Mouse (Mus musculus) heart, embryonic 15.5 days (tissue): ENCODE results near the gene Atp13a3. TPM values are rescaled to one million over a fixed set of nuclear protein-coding genes. Genes with fewer than 3 reads are reported as not detected.

Experiments used
- ATAC-seq: fragments of 200-750 bp; cut with Nextera tagmentation; replicated peaks from 2 replicates; pipeline ENCODE4 v1.8.0; 2017; ENCODE audit warnings: low read depth, moderate TSS enrichment; ENCODE audit not compliant: insufficient number of reproducible peaks, insufficient read depth, low FRiP score
- H3K27ac ChIP-seq: fragments of 300-500 bp; sonication (generic); 2 replicates; pipeline ENCODE4 v1.5.1; 2015; ENCODE audit warnings: mild to moderate bottlenecking, inconsistent platforms
- H3K27me3 ChIP-seq: fragments of 300-500 bp; sonication (generic); 2 replicates; pipeline ENCODE4 v1.6.1; 2015; ENCODE audit warnings: inconsistent platforms
- H3K36me3 ChIP-seq: fragments of 300-500 bp; sonication (generic); 2 replicates; pipeline ENCODE4 v1.6.1; 2015; ENCODE audit warnings: mild to moderate bottlenecking, inconsistent platforms
- H3K4me1 ChIP-seq: fragments of 300-500 bp; sonication (generic); replicated peaks from 2 replicates; pipeline ENCODE4 v1.6.1; 2015; ENCODE audit warnings: inconsistent platforms
- H3K4me2 ChIP-seq: fragments of 300-500 bp; sonication (generic); 2 replicates; pipeline ENCODE4 v1.6.1; 2015; ENCODE audit warnings: inconsistent platforms, mild to moderate bottlenecking, moderate library complexity
- H3K4me3 ChIP-seq: fragments of 300-500 bp; sonication (generic); 2 replicates; pipeline ENCODE4 v1.5.1; 2015; ENCODE audit warnings: mild to moderate bottlenecking, inconsistent platforms
- H3K9ac ChIP-seq: fragments of 300-500 bp; sonication (generic); 2 replicates; pipeline ENCODE4 v1.6.1; 2015; ENCODE audit warnings: mild to moderate bottlenecking, inconsistent platforms
- H3K9me3 ChIP-seq: fragments of 300-500 bp; sonication (generic); replicated peaks from 2 replicates; pipeline ENCODE4 v1.6.1; 2016; ENCODE audit warnings: inconsistent platforms
- WGBS: fragments of 180-500 bp; shearing (Covaris S2); methylation state at CpG from one replicate; pipeline ENCODE4 v1.1.7; 2015; ENCODE audit warnings: mixed read lengths; 5-methylcytosine and 5-hydroxymethylcytosine counted together
- polyA plus RNA-seq: library from polyadenylated mRNA; unstranded; fragments of >200 nt; fragmentation: Nextera tagmentation; extraction: Ambion mirVana; gene quantifications from 2 replicates; pipeline ENCODE4 v1.2.1, GENCODE M21; 2015

The Atp13a3 gene
- polyA plus RNA-seq, 1 experiment from 2014 or later = 8.4 TPM

GRCm38 (mm10) chr16:30436276-30436675 lies 30.5 kb upstream of the Atp13a3 start:
- no peak overlapping the region for H3K4me2 ChIP-seq
- H3K9me3 ChIP-seq = no peaks in the 10 kb centered on the region
- no peak overlapping the region for H3K9ac ChIP-seq
- H3K27me3 ChIP-seq = no peaks in the 10 kb centered on the region
- peaks cover 16% of the 10 kb centered on the region for H3K4me1 ChIP-seq
- no peaks in the 10 kb centered on the region for H3K36me3 ChIP-seq
- ATAC-seq = no peak
- WGBS = 87% methylated on average over 7 of the region's 7 CpGs
- no peak overlapping the region for H3K27ac ChIP-seq
- no peak overlapping the region for H3K4me3 ChIP-seq

GRCm38 (mm10) chr16:30435393-30435792 lies 29.6 kb upstream of the Atp13a3 start:
- no peak overlapping the region for H3K4me2 ChIP-seq
- peaks cover 16% of the 10 kb centered on the region for H3K4me1 ChIP-seq
- H3K4me3 ChIP-seq = no peak overlapping the region
- no peaks in the 10 kb centered on the region for H3K36me3 ChIP-seq
- no peak overlapping the region; the same call in 1 of the 2 replicates for H3K27ac ChIP-seq
- 17% methylated on average over 4 of the region's 4 CpGs for WGBS
- no peak for ATAC-seq
- H3K27me3 ChIP-seq = no peaks in the 10 kb centered on the region
- no peak overlapping the region for H3K9ac ChIP-seq
- H3K9me3 ChIP-seq = no peaks in the 10 kb centered on the region

GRCm38 (mm10) chr16:30433148-30433547 lies 27.4 kb upstream of the Atp13a3 start:
- 87% methylated on average over 3 of the region's 3 CpGs for WGBS
- H3K36me3 ChIP-seq = no peaks in the 10 kb centered on the region
- no peak overlapping the region for H3K9ac ChIP-seq
- no peaks in the 10 kb centered on the region for H3K27me3 ChIP-seq
- ATAC-seq = no peak
- no peak overlapping the region for H3K4me2 ChIP-seq
- peaks cover 10% of the 10 kb centered on the region for H3K4me1 ChIP-seq
- H3K4me3 ChIP-seq = no peak overlapping the region
- no peaks in the 10 kb centered on the region for H3K9me3 ChIP-seq
- H3K27ac ChIP-seq = no peak overlapping the region

GRCm38 (mm10) chr16:30432111-30432510 lies 26.3 kb upstream of the Atp13a3 start:
- ATAC-seq = no peak
- 86% methylated on average over 2 of the region's 2 CpGs for WGBS
- Histone ChIP-seq H3K4me2 (no peak overlapping the region), H3K36me3 (no peaks in the 10 kb centered on the region), H3K4me3 (no peak overlapping the region), H3K9me3 (no peaks in the 10 kb centered on the region), H3K27me3 (no peaks in the 10 kb centered on the region), H3K27ac (no peak overlapping the region), H3K9ac (no peak overlapping the region), H3K4me1 (peaks cover 10% of the 10 kb centered on the region)

GRCm38 (mm10) chr16:30430512-30431088 lies 24.8 kb upstream of the Atp13a3 start:
- 82% methylated on average over 2 of the region's 2 CpGs for WGBS
- Histone ChIP-seq H3K27me3 (no peaks in the 10 kb centered on the region), H3K9ac (no peak overlapping the region), H3K9me3 (no peaks in the 10 kb centered on the region), H3K36me3 (no peaks in the 10 kb centered on the region), H3K4me3 (no peak overlapping the region), H3K4me2 (no peak overlapping the region), H3K27ac (no peak overlapping the region), H3K4me1 (peaks cover 8% of the 10 kb centered on the region)
- no peak for ATAC-seq

- Histone ChIP-seq H3K9ac (no peak overlapping the region), H3K4me3 (no peak overlapping the region), H3K36me3 (no peaks in the 10 kb centered on the region), H3K4me2 (no peak overlapping the region), H3K4me1 (peaks cover 3% of the 10 kb centered on the region), H3K27me3 (no peaks in the 10 kb centered on the region), H3K27ac (no peak overlapping the region), H3K9me3 (no peaks in the 10 kb centered on the region)
- ATAC-seq = no peak
- 47% methylated on average over 4 of the region's 4 CpGs for WGBS
Observed at GRCm38 (mm10) chr16:30428753-30429260, 23.0 kb upstream of the Atp13a3 start.

- Histone ChIP-seq H3K36me3 (no peaks in the 10 kb centered on the region), H3K9ac (no peak overlapping the region)
- ATAC-seq = no peak
Observed at GRCm38 (mm10) chr16:30427466-30427865, 21.7 kb upstream of the Atp13a3 start.

GRCm38 (mm10) chr16:30427003-30427402 lies 21.2 kb upstream of the Atp13a3 start:
- H3K4me3 ChIP-seq = no peak overlapping the region
- no peak overlapping the region for H3K27ac ChIP-seq
- WGBS = 83% methylated on average over 4 of the region's 5 CpGs
- H3K4me1 ChIP-seq = peaks cover 3% of the 10 kb centered on the region
- ATAC-seq = no peak
- no peaks in the 10 kb centered on the region for H3K36me3 ChIP-seq
- H3K4me2 ChIP-seq = no peak overlapping the region
- H3K27me3 ChIP-seq = no peaks in the 10 kb centered on the region
- H3K9ac ChIP-seq = no peak overlapping the region
- no peaks in the 10 kb centered on the region for H3K9me3 ChIP-seq

More at GRCm38 (mm10) chr16:30427466-30427865, 21.7 kb upstream of the Atp13a3 start:
- WGBS = 75% methylated on average over 4 of the region's 4 CpGs
- Histone ChIP-seq H3K27me3 (no peaks in the 10 kb centered on the region), H3K4me1 (peaks cover 3% of the 10 kb centered on the region), H3K27ac (no peak overlapping the region), H3K4me2 (no peak overlapping the region), H3K9me3 (no peaks in the 10 kb centered on the region), H3K4me3 (no peak overlapping the region)

GRCm38 (mm10) chr16:30425980-30426379 lies 20.2 kb upstream of the Atp13a3 start:
- no peak overlapping the region for H3K4me2 ChIP-seq
- WGBS = 76% methylated on average over 1 of the region's 1 CpGs
- H3K4me1 ChIP-seq = peaks cover 3% of the 10 kb centered on the region
- H3K9me3 ChIP-seq = no peaks in the 10 kb centered on the region
- no peak overlapping the region for H3K27ac ChIP-seq
- H3K27me3 ChIP-seq = no peaks in the 10 kb centered on the region
- no peaks in the 10 kb centered on the region for H3K36me3 ChIP-seq
- no peak overlapping the region for H3K9ac ChIP-seq
- no peak for ATAC-seq
- H3K4me3 ChIP-seq = no peak overlapping the region

GRCm38 (mm10) chr16:30424053-30424452 lies 18.3 kb upstream of the Atp13a3 start:
- H3K4me2 ChIP-seq = no peak overlapping the region
- H3K9me3 ChIP-seq = no peaks in the 10 kb centered on the region
- H3K4me3 ChIP-seq = no peak overlapping the region
- H3K9ac ChIP-seq = no peak overlapping the region
- peaks cover 2% of the 10 kb centered on the region for H3K4me1 ChIP-seq
- H3K27me3 ChIP-seq = no peaks in the 10 kb centered on the region
- H3K36me3 ChIP-seq = no peaks in the 10 kb centered on the region
- WGBS = 64% methylated on average over 5 of the region's 5 CpGs
- H3K27ac ChIP-seq = no peak overlapping the region
- no peak for ATAC-seq

GRCm38 (mm10) chr16:30416707-30417106 lies 10.9 kb upstream of the Atp13a3 start:
- WGBS = 79% methylated on average over 2 of the region's 2 CpGs
- Histone ChIP-seq H3K9me3 (no peaks in the 10 kb centered on the region), H3K36me3 (no peaks in the 10 kb centered on the region), H3K27me3 (no peaks in the 10 kb centered on the region), H3K4me2 (no peak overlapping the region), H3K9ac (no peak overlapping the region), H3K27ac (no peak overlapping the region), H3K4me3 (no peak overlapping the region), H3K4me1 (no peaks in the 10 kb centered on the region)
- ATAC-seq = no peak

GRCm38 (mm10) chr16:30416284-30416683 lies 10.5 kb upstream of the Atp13a3 start:
- Histone ChIP-seq H3K27ac (no peak overlapping the region), H3K9me3 (no peaks in the 10 kb centered on the region), H3K4me3 (no peak overlapping the region), H3K27me3 (no peaks in the 10 kb centered on the region), H3K4me2 (no peak overlapping the region), H3K9ac (no peak overlapping the region), H3K4me1 (no peaks in the 10 kb centered on the region), H3K36me3 (no peaks in the 10 kb centered on the region)
- ATAC-seq = no peak
- 62% methylated on average over 5 of the region's 5 CpGs for WGBS
